Mouse (Mus musculus) liver, adult 2 months (tissue): ENCODE measurements around the gene Dixdc1.

Experiments
- CTCF ChIP-seq: fragments of 200-500 bp; IDR thresholded peaks from 2 replicates; pipeline ENCODE4 v1.5.1; 2011; ENCODE audit warnings: low read depth, low read length, control low read depth
- POLR2A ChIP-seq: fragments of 200-500 bp; IDR thresholded peaks from 2 replicates; pipeline ENCODE4 v1.6.1; 2011; ENCODE audit warnings: low read length, control low read depth; ENCODE audit not compliant: insufficient read depth; ENCODE audit errors: extremely low read depth

- TF ChIP-seq CTCF = no peak
- no peak for TF ChIP-seq POLR2A
Observed at GRCm38 (mm10) chr9:50686866-50687652, 52.3 kb downstream of the Dixdc1 start.
